ENCODE assay signal across 8 mouse cellular contexts in the genomic region with DNA sequence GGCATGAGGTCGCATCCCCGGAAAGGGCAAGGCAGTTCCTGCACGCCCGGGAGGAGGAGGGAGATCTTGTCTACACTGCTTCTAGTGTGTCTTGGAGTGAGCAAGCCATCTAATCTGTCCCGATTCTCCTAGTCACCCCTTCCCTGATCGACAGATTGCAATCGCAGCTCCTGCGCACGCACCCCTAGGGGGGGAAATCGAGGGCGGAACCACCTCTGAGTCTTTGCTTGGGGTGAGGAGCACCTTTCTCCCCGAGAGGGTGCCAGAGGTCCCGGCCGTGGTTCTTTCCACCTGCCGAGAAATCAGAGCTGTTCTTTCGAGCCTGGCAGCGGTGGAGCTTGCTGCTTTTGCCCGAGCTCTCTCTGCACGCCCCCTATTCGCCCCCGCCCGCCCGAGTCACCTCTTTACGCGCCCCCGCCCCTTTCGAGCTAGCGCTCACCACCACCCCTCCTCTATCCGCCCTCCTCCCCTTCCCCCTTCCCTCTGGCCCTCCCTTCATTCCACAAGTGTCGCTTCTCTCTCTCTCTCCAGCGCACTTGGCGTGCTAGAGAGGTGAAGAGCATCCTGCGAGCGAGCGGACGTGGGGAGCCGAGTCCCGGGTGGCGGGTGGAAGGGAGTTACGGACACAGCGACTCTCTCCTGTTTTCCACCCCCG. TPM values are rescaled to one million over a fixed set of nuclear protein-coding genes. Genes with fewer than 3 reads are reported as not detected.
A peak's percentile ranks its signal among the peaks of the same experiment; 100 is the strongest.
DNase-seq lines count a peak whose midpoint lies in the region; ATAC-seq and TF ChIP-seq lines count a peak whose summit lies in the region.
"Had no signal": no experiment of that assay in that cellular context is flagged by ENCODE, and none has a peak within 500 bp of the region (broad histone marks: within the 10 kb centered on the region; RNA-seq: fewer than 3 reads in every experiment).

A gene (plus strand): TSS at position 498 of the 655 bp plus-strand sequence.

- no peak for DNase-seq in thymus, adult 2 months
- no peak for DNase-seq in thymus, adult 18-20 months
- DNase-seq in embryonic facial prominence, embryonic 10.5 days (ENCODE audit: low spot score), result peak; percentile 67
- DNase-seq in heart, postnatal 0 days (ENCODE audit: low spot score), result no peak
- peak; percentile 47 to 66 for DNase-seq in left cerebral cortex, adult 2 months (ENCODE audit: extremely low spot score in 1 of 2, low spot score in 2 of 2)
- DNase-seq in midbrain, embryonic 11.5 days (ENCODE audit: low spot score, missing footprints), result peak; percentile 95
- DNase-seq in testis, postnatal 10 days (ENCODE audit: low spot score), result peak; percentile 51

- WGBS in thymus, adult 2 months, result 3% methylated on average over 42 of the region's 42 CpGs
- under 1% methylated on average over 42 of the region's 42 CpGs for WGBS in embryonic facial prominence, embryonic 10.5 days
- under 1% methylated on average over 41 of the region's 42 CpGs for WGBS in heart, postnatal 0 days
- WGBS in midbrain, embryonic 11.5 days, result under 1% methylated on average over 39 of the region's 42 CpGs

- intact Hi-C loops in left cerebral cortex, adult 2 months (cut with DNase I), result loop anchor here (1.0 to 10.0 kb wide), 6 partner anchors 135 to 1121 kb away; a partner anchor contains a TSS

- peak within 1 kb of the TSS; percentile 97 for H3K4me2 ChIP-seq in heart, postnatal 0 days (ENCODE audit: low read depth, low read length)
- H3K4me2 ChIP-seq in midbrain, embryonic 11.5 days, result peak within 1 kb of the TSS; percentile 91

- TF ChIP-seq POLR2A in thymus, adult 2 months (IDR thresholded peaks at IDR 0.05; ENCODE audit: control insufficient read depth, extremely low read depth, insufficient read depth, low read length, poor library complexity), result no peak

- H3K9me3 ChIP-seq in embryonic facial prominence, embryonic 10.5 days, result no peaks in the 10 kb centered on the region
- no peaks in the 10 kb centered on the region for H3K9me3 ChIP-seq in heart, postnatal 0 days (replicated peaks; ENCODE audit: control insufficient read depth, low read length)
- H3K9me3 ChIP-seq in midbrain, embryonic 11.5 days (ENCODE audit: control insufficient read depth, low read length), result no peaks in the 10 kb centered on the region

- no peak within 1 kb of the TSS for H3K9ac ChIP-seq in heart, postnatal 0 days (replicated peaks; ENCODE audit: low read depth, low read length)
- H3K9ac ChIP-seq in midbrain, embryonic 11.5 days (ENCODE audit: low read length), result peak within 1 kb of the TSS; percentile 57

- peaks cover 8% of the 10 kb centered on the region for H3K27me3 ChIP-seq in thymus, adult 2 months (ENCODE audit: control insufficient read depth, insufficient read depth, low read length)
- H3K27me3 ChIP-seq in embryonic facial prominence, embryonic 10.5 days (replicated peaks; ENCODE audit: low read depth, poor library complexity, severe bottlenecking), result peaks cover 81% of the 10 kb centered on the region
- H3K27me3 ChIP-seq in heart, postnatal 0 days (ENCODE audit: control insufficient read depth, insufficient read depth, low read length), result peaks cover 74% of the 10 kb centered on the region
- H3K27me3 ChIP-seq in midbrain, embryonic 11.5 days (ENCODE audit: control insufficient read depth, insufficient read depth, low read length), result peaks cover 53% of the 10 kb centered on the region

- ATAC-seq in heart, postnatal 0 days (ENCODE audit: insufficient read depth, low read depth), result peak; percentile 8; the same call in 1 of the 2 replicates
- peak; percentile 82 for ATAC-seq in midbrain, embryonic 11.5 days (ENCODE audit: low FRiP score)

- H3K36me3 ChIP-seq in thymus, adult 2 months (ENCODE audit: control insufficient read depth, insufficient read depth, low read length), result no peaks in the 10 kb centered on the region
- H3K36me3 ChIP-seq in embryonic facial prominence, embryonic 10.5 days (replicated peaks), result no peaks in the 10 kb centered on the region
- H3K36me3 ChIP-seq in heart, postnatal 0 days (replicated peaks; ENCODE audit: control insufficient read depth, insufficient read depth, low read length), result no peaks in the 10 kb centered on the region
- H3K36me3 ChIP-seq in midbrain, embryonic 11.5 days (ENCODE audit: control insufficient read depth, insufficient read depth, low read length), result no peaks in the 10 kb centered on the region

- TF ChIP-seq CTCF in thymus, adult 2 months (IDR thresholded peaks at IDR 0.05; ENCODE audit: borderline replicate concordance, control insufficient read depth, extremely low read depth, insufficient read depth, low read length, poor library complexity), result no peak
- TF ChIP-seq CTCF in heart, postnatal 0 days (IDR thresholded peaks at IDR 0.05; ENCODE audit: low read depth), result no peak
- no peak; the same call in 1 of the 2 replicates for TF ChIP-seq CTCF in left cerebral cortex, adult 2 months (IDR thresholded peaks at IDR 0.05)

- H3K27ac ChIP-seq in thymus, adult 2 months (ENCODE audit: control insufficient read depth, insufficient read depth, low read length), result no peak within 1 kb of the TSS
- no peak within 1 kb of the TSS; the same call in 1 of the 2 replicates for H3K27ac ChIP-seq in embryonic facial prominence, embryonic 10.5 days (replicated peaks)
- no peak within 1 kb of the TSS for H3K27ac ChIP-seq in heart, postnatal 0 days (ENCODE audit: low read depth)
- peak within 1 kb of the TSS; percentile 87 for H3K27ac ChIP-seq in left cerebral cortex, adult 2 months
- no peak within 1 kb of the TSS for H3K27ac ChIP-seq in midbrain, embryonic 11.5 days (ENCODE audit: low read depth, low read length)

- H3K4me3 ChIP-seq in thymus, adult 2 months (ENCODE audit: control insufficient read depth, insufficient read depth, low read length), result peak within 1 kb of the TSS; percentile 19; the same call in 1 of the 2 replicates
- peak within 1 kb of the TSS; percentile 66 for H3K4me3 ChIP-seq in embryonic facial prominence, embryonic 10.5 days
- H3K4me3 ChIP-seq in heart, postnatal 0 days (ENCODE audit: low read depth, low read length), result peak within 1 kb of the TSS; percentile 61
- H3K4me3 ChIP-seq in left cerebral cortex, adult 2 months, result peak within 1 kb of the TSS; percentile 54
- peak within 1 kb of the TSS; percentile 51 for H3K4me3 ChIP-seq in midbrain, embryonic 11.5 days (ENCODE audit: low read depth, low read length)

- no peak for TF ChIP-seq EP300 in heart, postnatal 0 days (IDR thresholded peaks at IDR 0.05; ENCODE audit: low read depth)

- no peaks in the 10 kb centered on the region; the same call in none of the 2 replicates for H3K4me1 ChIP-seq in thymus, adult 2 months (replicated peaks; ENCODE audit: control insufficient read depth, insufficient read depth, low read length)
- H3K4me1 ChIP-seq in embryonic facial prominence, embryonic 10.5 days, result peaks cover 23% of the 10 kb centered on the region
- H3K4me1 ChIP-seq in heart, postnatal 0 days (ENCODE audit: control insufficient read depth, insufficient read depth), result peaks cover 5% of the 10 kb centered on the region; the same call in 1 of the 2 replicates
- peaks cover 5% of the 10 kb centered on the region; the same call in 1 of the 2 replicates for H3K4me1 ChIP-seq in midbrain, embryonic 11.5 days (ENCODE audit: control insufficient read depth, insufficient read depth, low read length)

RNA-seq across cellular contexts. Expression of the gene that starts here (rescaled TPM):
- 1.3 TPM in 2 replicates for polyA plus RNA-seq in thymus, adult 2 months (2012; rRNA removed)
- 0.10 and 0.29 TPM in 2 replicates for polyA plus RNA-seq in embryonic facial prominence, embryonic 10.5 days (2016; fragmentation: Nextera tagmentation; extraction: Ambion mirVana)
- 0.04 TPM in 1 of 2 replicates, not detected in the other for total RNA-seq in heart, postnatal 0 days (2014; rRNA removed; ENCODE audit: low replicate concordance)
- 0.10 and 0.11 TPM in 2 replicates for polyA plus RNA-seq in heart, postnatal 0 days (2015; fragmentation: Nextera tagmentation; extraction: Ambion mirVana)
- total RNA-seq in left cerebral cortex, adult 2 months (2021), result 10 to 100 TPM; 53.2 to 61.6 TPM
- 0.47 and 0.49 TPM in 2 replicates for polyA plus RNA-seq in midbrain, embryonic 11.5 days (2014; fragmentation: Nextera tagmentation; extraction: Ambion mirVana)
- total RNA-seq: common myeloid progenitor, adult 5-6 weeks had no signal

Comparison
In these comparisons a context has a peak if more than half of its experiments do, and no peak if none do; other contexts are left out.
1. RNA of the gene that starts here (total RNA-seq): 53.2 to 61.6 TPM in left cerebral cortex, adult 2 months; 0.04 TPM in heart, postnatal 0 days; every median in the first group is over 10 times any median in the second.
2. Peak in DNase-seq and H3K4me3 ChIP-seq in embryonic facial prominence, embryonic 10.5 days; RNA of the gene not detected or under 1 TPM.
3. Peak in ATAC-seq, H3K4me3 ChIP-seq and H3K4me2 ChIP-seq in heart, postnatal 0 days; RNA of the gene not detected or under 1 TPM.
4. Peak in DNase-seq, ATAC-seq, H3K4me3 ChIP-seq, H3K9ac ChIP-seq and H3K4me2 ChIP-seq in midbrain, embryonic 11.5 days; RNA of the gene not detected or under 1 TPM.
5. DNase-seq: peak in left cerebral cortex, adult 2 months (2 of 2) and testis, postnatal 10 days (single experiment); none in thymus, adult 2 months (single experiment), thymus, adult 18-20 months (0 of 2) and heart, postnatal 0 days (single experiment).
6. Peak in every context shown above with its lines, with median percentiles within 50 percentile points of each other: H3K4me3 ChIP-seq.